Mouse (Mus musculus): Measurements from ENCODE around the gene Gm10778. TPM values are rescaled to one million over a fixed set of nuclear protein-coding genes. Genes with fewer than 3 reads are reported as not detected.
A peak's percentile ranks its signal among the peaks of the same experiment; 100 is the strongest.

Gm10778 gene
- total RNA-seq (2015) (4.4 and 8.6 TPM in 2 replicates), total RNA-seq (2017) (4.6 and 4.9 TPM in 2 replicates)

- peak; percentile 98 for ATAC-seq (replicated peaks; ENCODE audit: poor library complexity)
Observed at GRCm38 (mm10) chr10:81648803-81649775, at the start of gene Gm10778. Gene Gm10778, plus strand, starts transcription at chr10:81649059.

GRCm38 (mm10) chr10:81599630-81600029 lies 49.2 kb upstream of the Gm10778 start:
- no peak for ATAC-seq (replicated peaks; ENCODE audit: poor library complexity)

- no peak for ATAC-seq (replicated peaks; ENCODE audit: poor library complexity)
Observed at GRCm38 (mm10) chr10:81600096-81600495, 48.8 kb upstream of the Gm10778 start.

GRCm38 (mm10) chr10:81600738-81601203 lies 48.1 kb upstream of the Gm10778 start, which contains the start of gene Tle6:
Gene Tle6, minus strand, starts transcription at chr10:81601073.
- ATAC-seq (replicated peaks; ENCODE audit: poor library complexity): peak; percentile 70

GRCm38 (mm10) chr10:81601396-81601905 lies 47.4 kb upstream of the Gm10778 start:
- ATAC-seq (replicated peaks; ENCODE audit: poor library complexity): no peak

- ATAC-seq (replicated peaks; ENCODE audit: poor library complexity): peak; percentile 40
Observed at GRCm38 (mm10) chr10:81602741-81603151, 46.1 kb upstream of the Gm10778 start.

- no peak for ATAC-seq (replicated peaks; ENCODE audit: poor library complexity)
Observed at GRCm38 (mm10) chr10:81604019-81604967, 44.6 kb upstream of the Gm10778 start.

- peak; percentile 48 for ATAC-seq (replicated peaks; ENCODE audit: poor library complexity)
Observed at GRCm38 (mm10) chr10:81604968-81605665, 43.7 kb upstream of the Gm10778 start.

- no peak for ATAC-seq (replicated peaks; ENCODE audit: poor library complexity)
Observed at GRCm38 (mm10) chr10:81605666-81605973, 43.2 kb upstream of the Gm10778 start.

GRCm38 (mm10) chr10:81605974-81606751 lies 42.7 kb upstream of the Gm10778 start, which contains the start of gene BC025920:
Gene BC025920, plus strand, starts transcription at chr10:81606270.
- peak; percentile 75 for ATAC-seq (replicated peaks; ENCODE audit: poor library complexity)

- no peak for ATAC-seq (replicated peaks; ENCODE audit: poor library complexity)
Observed at GRCm38 (mm10) chr10:81608308-81608707, 40.6 kb upstream of the Gm10778 start.

GRCm38 (mm10) chr10:81612779-81613178 lies 36.1 kb upstream of the Gm10778 start:
- ATAC-seq (replicated peaks; ENCODE audit: poor library complexity): 0 out of 2 replicates have a peak, but pooled peaks have one; percentile 29

- no peak for ATAC-seq (replicated peaks; ENCODE audit: poor library complexity)
Observed at GRCm38 (mm10) chr10:81615486-81615885, 33.4 kb upstream of the Gm10778 start.

- ATAC-seq (replicated peaks; ENCODE audit: poor library complexity): no peak
Observed at GRCm38 (mm10) chr10:81619976-81620375, 28.9 kb upstream of the Gm10778 start.

GRCm38 (mm10) chr10:81620786-81621185 lies 28.1 kb upstream of the Gm10778 start:
- ATAC-seq (replicated peaks; ENCODE audit: poor library complexity): peak; percentile 23; the same call in 1 of the 2 replicates

- no peak for ATAC-seq (replicated peaks; ENCODE audit: poor library complexity)
Observed at GRCm38 (mm10) chr10:81623441-81623840, 25.4 kb upstream of the Gm10778 start.

- peak; percentile 12; the same call in 1 of the 2 replicates for ATAC-seq (replicated peaks; ENCODE audit: poor library complexity)
Observed at GRCm38 (mm10) chr10:81626101-81626993, 22.5 kb upstream of the Gm10778 start.

Measured in megakaryocyte progenitor cell, adult 5-6 weeks (primary cell).